Mouse (Mus musculus) embryonic facial prominence, embryonic 15.5 days (tissue): ENCODE data around the gene Trpt1. TPM values are rescaled to one million over a fixed set of nuclear protein-coding genes. Genes with fewer than 3 reads are reported as not detected.

Source experiments
- ATAC-seq: fragments of 200-750 bp; cut with Nextera tagmentation; 2 replicates; pipeline ENCODE4 v1.8.0; 2017; ENCODE audit warnings: low read depth, moderate TSS enrichment; ENCODE audit not compliant: insufficient number of reproducible peaks, low FRiP score, low TSS enrichment
- H3K27ac ChIP-seq: fragments of 300-500 bp; sonication (generic); replicated peaks from 2 replicates; pipeline ENCODE4 v1.5.1; 2015; ENCODE audit warnings: mild to moderate bottlenecking, inconsistent platforms
- H3K27me3 ChIP-seq: fragments of 300-500 bp; sonication (generic); 2 replicates; pipeline ENCODE4 v1.6.1; 2015; ENCODE audit warnings: inconsistent platforms
- H3K36me3 ChIP-seq: fragments of 300-500 bp; sonication (generic); 2 replicates; pipeline ENCODE4 v1.6.1; 2015; ENCODE audit warnings: mild to moderate bottlenecking, inconsistent platforms
- H3K4me1 ChIP-seq: fragments of 300-500 bp; sonication (generic); 2 replicates; pipeline ENCODE4 v1.6.1; 2015; ENCODE audit warnings: inconsistent platforms
- H3K4me2 ChIP-seq: fragments of 300-500 bp; sonication (generic); replicated peaks from 2 replicates; pipeline ENCODE4 v1.6.1; 2015; ENCODE audit warnings: mild to moderate bottlenecking, inconsistent platforms
- H3K4me3 ChIP-seq: fragments of 300-500 bp; sonication (generic); replicated peaks from 2 replicates; pipeline ENCODE4 v1.5.1; 2015; ENCODE audit warnings: mild to moderate bottlenecking, inconsistent platforms
- H3K9ac ChIP-seq: fragments of 300-500 bp; sonication (generic); 2 replicates; pipeline ENCODE4 v1.6.1; 2015; ENCODE audit warnings: inconsistent platforms
- H3K9me3 ChIP-seq: fragments of 300-500 bp; sonication (generic); replicated peaks from 2 replicates; pipeline ENCODE4 v1.6.1; 2016; ENCODE audit warnings: inconsistent platforms
- WGBS: fragments of 180-500 bp; shearing (Covaris S2); methylation state at CpG from one replicate; pipeline ENCODE4 v1.1.7; 2015; 5-methylcytosine and 5-hydroxymethylcytosine counted together
- polyA plus RNA-seq: library from polyadenylated mRNA; unstranded; fragments of >200 nt; fragmentation: Nextera tagmentation; extraction: Ambion mirVana; gene quantifications from 2 replicates; pipeline ENCODE4 v1.2.1, GENCODE M21; 2015

Trpt1 gene
- polyA plus RNA-seq, 1 experiment from 2014 or later = 12.7 TPM

DNA sequence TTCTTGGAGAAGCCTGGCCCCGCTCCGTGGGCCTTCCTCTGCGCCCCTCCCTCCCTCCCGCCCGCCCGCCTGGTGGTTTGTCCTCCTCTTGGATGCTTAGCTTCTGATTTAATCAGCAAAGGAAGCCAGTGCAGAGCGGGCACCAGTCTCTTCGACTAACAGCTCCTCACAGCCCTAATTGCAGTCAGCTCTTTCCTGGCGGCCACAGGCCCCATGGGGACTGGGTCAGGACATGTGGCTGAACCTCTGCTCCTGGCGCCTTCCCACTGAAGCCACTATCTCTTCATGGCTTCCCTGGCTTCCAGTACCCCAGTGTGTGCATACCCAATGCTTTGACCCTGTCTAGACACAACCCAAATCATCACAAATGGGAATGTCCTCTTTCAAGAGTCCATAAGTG lies 39.5 kb upstream of the Trpt1 start:
- no peak for ATAC-seq
- 72% methylated on average over 10 of the region's 10 CpGs for WGBS
- H3K27me3 ChIP-seq = no peaks in the 10 kb centered on the region
- no peak overlapping the region for H3K9ac ChIP-seq
- no peak overlapping the region for H3K27ac ChIP-seq
- H3K4me3 ChIP-seq = no peak overlapping the region
- no peak overlapping the region for H3K4me2 ChIP-seq
- H3K36me3 ChIP-seq = peaks cover 78% of the 10 kb centered on the region
- peaks cover 20% of the 10 kb centered on the region for H3K4me1 ChIP-seq
- no peaks in the 10 kb centered on the region for H3K9me3 ChIP-seq

DNA sequence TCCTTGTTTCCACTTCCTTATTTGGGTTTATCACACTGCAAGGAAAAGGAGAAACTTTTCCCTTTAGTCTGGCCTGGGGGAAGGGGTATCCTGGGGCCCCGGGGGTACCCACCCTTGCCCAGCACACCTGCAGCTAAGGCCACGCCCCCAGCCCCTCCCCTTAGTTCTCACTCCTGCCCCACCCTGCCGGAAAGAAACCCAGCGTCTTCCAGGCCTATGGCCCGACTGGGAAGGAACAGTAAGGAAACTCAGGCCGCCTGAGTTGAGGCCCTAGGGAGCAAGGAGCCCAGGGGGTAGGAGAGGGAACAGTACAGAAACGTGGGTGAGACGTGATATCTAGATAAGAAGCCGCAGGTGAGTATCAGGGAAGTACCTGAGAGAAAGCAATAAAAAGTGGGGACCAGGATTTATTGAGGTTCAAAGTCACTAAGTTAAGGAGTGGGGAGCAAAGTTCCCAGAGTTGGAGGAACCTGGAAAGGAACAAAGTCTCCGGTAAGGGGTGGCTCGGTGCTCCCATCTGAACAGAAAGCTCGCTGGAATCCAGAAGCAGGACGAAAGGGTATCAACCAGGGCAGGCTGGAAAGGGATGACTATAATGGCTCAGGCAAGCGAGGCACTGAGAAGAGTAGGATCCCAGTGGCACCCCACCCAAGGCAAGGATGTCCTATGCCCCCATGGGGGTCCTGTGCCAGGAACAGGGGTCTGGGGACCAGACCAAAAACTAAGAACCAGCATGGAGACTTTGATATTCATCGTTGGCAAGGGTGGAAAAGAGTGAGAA lies 27.2 kb upstream of the Trpt1 start:
- peak overlapping the region; percentile 52 for H3K27ac ChIP-seq
- 10% methylated on average over 15 of the region's 15 CpGs for WGBS
- no peaks in the 10 kb centered on the region for H3K9me3 ChIP-seq
- H3K27me3 ChIP-seq = no peaks in the 10 kb centered on the region
- peak overlapping the region; percentile 61 for H3K4me3 ChIP-seq
- no peak for ATAC-seq
- H3K9ac ChIP-seq = peak overlapping the region; percentile 57
- H3K4me2 ChIP-seq = peak overlapping the region; percentile 80
- H3K36me3 ChIP-seq = peaks cover 28% of the 10 kb centered on the region
- peaks cover 53% of the 10 kb centered on the region for H3K4me1 ChIP-seq

DNA sequence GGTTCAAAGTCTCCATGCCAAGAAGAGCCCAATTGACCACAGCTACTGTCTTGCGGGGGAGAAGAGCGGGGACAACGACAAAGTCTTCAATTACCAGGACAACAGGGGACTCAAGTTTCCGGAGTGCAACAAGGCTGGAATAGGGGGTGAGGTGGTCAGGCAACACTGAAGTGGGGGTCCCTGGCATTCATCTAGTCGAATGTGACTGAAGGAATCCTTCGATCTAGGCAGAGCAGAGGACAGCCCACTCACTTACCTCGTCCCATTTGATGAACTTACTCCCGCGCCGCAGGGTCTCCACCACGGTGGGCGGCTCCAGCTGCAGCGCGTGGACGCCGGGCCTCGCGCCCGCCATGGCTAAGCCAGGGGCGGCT lies 26.7 kb upstream of the Trpt1 start:
- H3K27me3 ChIP-seq = no peaks in the 10 kb centered on the region
- H3K4me3 ChIP-seq = peak overlapping the region; percentile 61
- no peak; the same call in 1 of the 2 replicates for ATAC-seq
- peak overlapping the region; percentile 80 for H3K4me2 ChIP-seq
- H3K27ac ChIP-seq = peak overlapping the region; percentile 52
- H3K9ac ChIP-seq = peak overlapping the region; percentile 57
- peaks cover 24% of the 10 kb centered on the region for H3K36me3 ChIP-seq
- under 1% methylated on average over 19 of the region's 20 CpGs for WGBS
- peaks cover 58% of the 10 kb centered on the region for H3K4me1 ChIP-seq
- H3K9me3 ChIP-seq = no peaks in the 10 kb centered on the region

DNA sequence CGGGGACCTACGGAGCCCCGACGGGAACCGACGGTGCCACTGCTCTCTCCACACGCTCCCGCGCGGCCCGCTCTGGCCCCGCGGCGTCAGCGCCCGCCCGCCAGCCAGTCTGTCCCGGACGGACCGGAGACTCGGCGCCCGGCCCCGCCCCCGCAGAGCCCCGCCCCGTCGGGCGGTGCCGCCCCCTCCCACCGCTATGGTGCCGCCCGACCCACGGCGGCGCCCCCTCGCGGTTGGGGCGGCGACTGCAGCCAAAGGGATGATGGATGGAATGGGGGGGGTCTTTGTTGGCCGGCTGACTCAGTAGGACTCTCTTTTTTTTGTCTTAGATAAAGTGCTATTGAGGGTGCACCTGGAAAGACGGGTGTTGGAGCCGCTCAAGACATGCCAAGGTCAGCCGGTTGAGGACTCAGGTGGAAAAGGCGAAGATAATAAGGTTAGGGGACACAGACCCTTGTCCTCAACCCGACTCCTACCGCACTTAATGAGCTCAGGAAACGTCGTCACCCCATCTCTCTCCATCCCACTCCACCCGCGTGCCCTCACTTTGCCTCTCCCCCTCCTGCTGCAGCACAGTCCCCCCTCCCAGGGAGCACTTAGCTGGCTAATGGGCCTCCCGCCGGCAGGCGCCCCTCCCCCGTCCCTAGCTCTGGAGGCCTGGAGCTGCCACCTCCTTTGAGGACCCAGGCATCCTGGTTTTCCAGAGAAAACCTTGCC lies 26.1 kb upstream of the Trpt1 start:
- Histone ChIP-seq H3K9me3 (no peaks in the 10 kb centered on the region), H3K27me3 (no peaks in the 10 kb centered on the region), H3K4me2 (peak overlapping the region; percentile 80), H3K4me3 (peak overlapping the region; percentile 61), H3K27ac (peak overlapping the region; percentile 52; the same call in 1 of the 2 replicates), H3K4me1 (peaks cover 58% of the 10 kb centered on the region), H3K9ac (peak overlapping the region; percentile 57), H3K36me3 (peaks cover 18% of the 10 kb centered on the region)
- peak; percentile 70 for ATAC-seq
- WGBS = 1% methylated on average over 50 of the region's 55 CpGs

DNA sequence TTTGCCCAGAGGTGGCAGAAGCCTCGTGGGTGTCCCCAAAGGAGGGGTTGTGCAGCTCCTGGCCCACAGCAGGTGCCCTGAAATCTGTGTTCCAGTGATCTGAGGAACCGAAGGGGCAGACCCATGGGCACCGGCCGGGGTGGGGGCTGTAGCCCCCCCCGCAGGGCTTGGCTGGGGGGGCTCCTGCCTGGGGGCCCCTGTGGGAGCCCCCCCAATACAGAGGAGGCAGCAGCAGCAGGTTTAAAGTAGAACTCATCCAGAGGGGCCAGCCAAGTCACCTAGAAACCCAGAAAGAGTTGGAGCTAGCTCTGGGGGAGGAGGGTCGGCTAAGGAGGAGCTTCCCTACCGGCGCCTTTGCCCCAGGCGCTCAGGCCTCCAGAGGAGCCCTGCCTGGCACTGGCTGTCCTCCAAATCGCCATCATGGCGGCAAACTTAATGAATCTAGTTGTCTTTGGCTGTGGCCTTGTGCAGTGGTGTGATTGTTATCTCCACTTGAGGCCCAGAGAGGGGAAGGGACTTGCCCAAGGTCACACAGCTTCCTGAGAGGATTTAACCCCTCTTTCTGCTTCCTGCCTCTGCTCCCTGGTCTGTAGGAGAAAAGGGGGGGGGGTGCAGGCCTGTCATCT lies 25.4 kb upstream of the Trpt1 start:
- Histone ChIP-seq H3K27ac (no peak overlapping the region; the same call in 1 of the 2 replicates), H3K36me3 (peaks cover 11% of the 10 kb centered on the region)

DNA sequence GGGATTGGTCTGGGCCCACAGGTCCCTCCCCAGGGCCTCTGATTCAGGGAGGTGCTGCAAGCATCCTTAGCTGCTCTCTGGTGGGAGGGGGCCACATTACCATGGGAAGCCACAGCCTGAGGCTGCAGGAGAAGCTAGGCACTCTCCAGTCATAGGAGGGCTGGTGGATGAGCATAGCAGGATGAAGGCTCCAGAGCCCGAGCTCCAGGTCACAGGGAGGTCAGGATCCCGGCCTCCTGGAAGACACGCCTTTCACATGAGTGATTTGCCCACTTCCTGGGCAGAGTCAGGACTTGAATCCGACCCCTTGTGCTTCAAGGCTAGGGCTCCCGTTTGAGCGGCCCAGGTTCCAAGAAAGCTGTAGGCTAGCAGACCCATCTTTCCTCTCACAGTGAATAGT lies 24.3 kb upstream of the Trpt1 start:
- Histone ChIP-seq H3K36me3 (peaks cover under 1% of the 10 kb centered on the region; the same call in 1 of the 2 replicates), H3K9me3 (no peaks in the 10 kb centered on the region), H3K4me3 (no peak overlapping the region), H3K4me1 (peaks cover 70% of the 10 kb centered on the region), H3K9ac (no peak overlapping the region), H3K27ac (no peak overlapping the region; the same call in 1 of the 2 replicates), H3K27me3 (no peaks in the 10 kb centered on the region), H3K4me2 (no peak overlapping the region)
- WGBS = 21% methylated on average over 6 of the region's 6 CpGs
- ATAC-seq = no peak

More for the DNA sequence above, 25.4 kb upstream of the Trpt1 start:
- Histone ChIP-seq H3K27me3 (no peaks in the 10 kb centered on the region), H3K4me2 (peak overlapping the region; percentile 80), H3K4me1 (peaks cover 60% of the 10 kb centered on the region), H3K9me3 (no peaks in the 10 kb centered on the region), H3K9ac (no peak overlapping the region), H3K4me3 (peak overlapping the region; percentile 61)
- ATAC-seq = no peak
- WGBS = 19% methylated on average over 11 of the region's 11 CpGs

DNA sequence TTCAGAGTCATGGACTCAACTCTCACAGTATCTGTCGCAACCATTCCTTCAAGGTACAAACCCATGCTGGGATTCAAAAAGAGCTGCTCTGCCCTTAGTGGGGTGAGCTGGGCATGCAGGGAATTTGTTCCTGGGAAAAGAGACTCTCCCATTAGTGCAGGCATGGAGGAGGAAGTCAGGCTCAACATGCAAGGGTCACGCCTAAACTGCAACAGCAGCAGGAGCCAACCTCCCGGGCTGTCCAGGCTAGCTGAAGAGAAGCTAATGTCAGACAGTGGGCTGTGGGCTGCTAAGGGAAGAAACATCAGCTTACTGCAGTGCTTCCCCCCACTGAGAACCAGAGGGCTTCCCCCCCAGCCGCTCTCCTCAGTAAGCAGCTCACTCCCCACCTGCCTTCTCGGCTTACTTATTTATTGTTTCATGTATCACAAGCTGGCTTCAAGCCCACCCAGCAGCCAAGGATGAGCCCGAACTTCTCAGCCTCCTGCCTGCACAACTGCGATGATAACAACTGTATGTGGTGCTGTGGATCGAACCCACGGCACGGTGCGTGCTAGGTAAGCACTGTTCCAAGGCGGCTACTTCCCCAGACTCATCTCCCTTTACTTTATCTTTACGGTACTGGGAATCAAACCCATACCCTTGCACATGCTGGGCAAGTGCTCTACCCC lies 23.5 kb upstream of the Trpt1 start:
- Histone ChIP-seq H3K9ac (no peak overlapping the region), H3K27me3 (no peaks in the 10 kb centered on the region), H3K9me3 (no peaks in the 10 kb centered on the region), H3K36me3 (peaks cover 3% of the 10 kb centered on the region; the same call in 1 of the 2 replicates), H3K4me3 (no peak overlapping the region), H3K27ac (no peak overlapping the region), H3K4me1 (peaks cover 77% of the 10 kb centered on the region), H3K4me2 (no peak overlapping the region)
- ATAC-seq = no peak
- 74% methylated on average over 13 of the region's 13 CpGs for WGBS

DNA sequence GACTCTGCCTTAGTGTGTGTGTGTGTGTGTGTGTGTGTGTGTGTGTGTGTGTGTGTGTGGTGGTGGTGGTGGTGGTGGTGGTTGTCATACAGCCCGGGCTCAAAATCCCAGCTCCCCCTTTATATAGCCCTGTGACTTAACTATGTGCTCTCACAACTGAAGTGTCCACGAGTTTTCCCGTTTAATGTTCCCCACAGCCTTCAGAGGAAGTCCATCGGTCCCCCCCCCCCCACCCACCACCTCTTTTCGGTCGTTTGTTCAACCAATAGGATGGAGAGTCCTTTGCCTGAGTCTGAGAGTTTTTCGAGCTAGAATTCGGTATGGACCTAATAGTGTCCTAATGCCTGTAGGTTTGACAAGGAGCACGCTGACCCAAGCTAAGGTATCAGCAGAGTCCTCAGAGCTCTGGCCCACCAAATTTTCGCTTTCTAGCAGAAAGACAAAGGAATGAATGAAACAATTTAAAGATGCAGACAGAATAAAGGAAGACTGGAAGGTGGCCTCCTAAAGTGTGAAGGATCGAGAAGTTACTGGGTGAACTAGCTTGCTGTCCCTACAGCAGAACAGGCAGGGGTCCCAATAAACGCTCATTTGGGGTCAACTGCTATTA lies 22.2 kb upstream of the Trpt1 start:
- Histone ChIP-seq H3K4me1 (peaks cover 77% of the 10 kb centered on the region), H3K27me3 (no peaks in the 10 kb centered on the region), H3K9me3 (no peaks in the 10 kb centered on the region), H3K36me3 (peaks cover 8% of the 10 kb centered on the region), H3K27ac (peak overlapping the region; percentile 91), H3K4me2 (peak overlapping the region; percentile 76), H3K4me3 (peak overlapping the region; percentile 65), H3K9ac (no peak overlapping the region)
- 35% methylated on average over 12 of the region's 12 CpGs for WGBS
- no peak for ATAC-seq

DNA sequence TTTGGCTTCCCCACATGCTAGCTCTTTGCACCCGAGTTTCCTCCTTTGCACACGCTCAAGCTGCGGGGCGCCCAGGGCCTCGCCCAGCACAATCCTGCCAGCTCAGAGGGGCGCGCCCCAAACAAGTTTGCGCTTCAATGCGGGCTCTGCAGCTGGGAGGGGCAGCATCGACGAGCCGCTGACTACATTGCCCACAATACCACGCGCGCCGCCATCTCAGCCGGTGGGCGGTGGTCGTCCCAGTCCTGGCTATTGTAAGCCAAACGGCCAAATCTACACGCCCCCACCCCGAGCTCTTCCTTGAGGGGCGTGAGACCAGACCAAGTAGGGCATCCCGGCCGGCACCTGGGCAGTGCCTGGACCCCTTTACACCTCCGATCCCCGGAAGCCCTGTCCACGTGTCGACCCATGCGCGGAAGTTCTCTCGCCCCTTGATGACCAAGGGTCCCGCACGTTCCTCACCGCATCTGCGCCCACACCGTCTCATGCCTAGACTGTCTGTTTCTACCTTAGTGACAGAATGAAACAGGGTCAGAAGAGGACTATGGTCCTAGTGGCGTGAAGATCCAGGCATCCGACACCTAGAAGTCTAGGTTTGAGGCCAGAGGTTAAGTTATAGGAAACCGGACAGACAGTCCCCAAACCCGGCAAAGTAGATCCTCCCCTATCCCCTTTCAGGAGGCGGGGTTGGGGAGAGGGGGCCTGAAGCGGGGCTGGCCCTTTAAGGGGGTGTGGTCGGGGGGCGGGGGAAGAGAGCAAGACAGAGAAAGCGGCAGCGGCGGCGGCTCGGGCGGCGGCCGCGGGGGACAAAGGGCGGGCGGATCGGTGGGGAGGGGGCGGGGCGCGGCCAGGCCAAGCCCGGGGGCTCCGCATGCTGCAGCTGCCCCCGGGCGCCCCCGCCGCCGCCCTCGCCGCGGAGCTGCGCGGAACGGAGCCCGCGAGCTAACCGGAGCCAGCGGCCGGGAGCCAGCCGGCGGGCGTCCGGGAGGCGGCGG lies 21.4 kb upstream of the Trpt1 start, which contains the start of gene Ppp1r14b:
TSS of gene Ppp1r14b (plus strand) at position 758 of the 995 bp plus-strand sequence.
- Histone ChIP-seq H3K9ac (peak within 1 kb of the TSS; percentile 66), H3K36me3 (peaks cover 8% of the 10 kb centered on the region), H3K4me2 (peak within 1 kb of the TSS; percentile 76), H3K9me3 (no peaks in the 10 kb centered on the region), H3K4me3 (peak within 1 kb of the TSS; percentile 65), H3K27ac (peak within 1 kb of the TSS; percentile 91), H3K4me1 (peaks cover 79% of the 10 kb centered on the region), H3K27me3 (no peaks in the 10 kb centered on the region)
- peak; percentile 73 for ATAC-seq
- under 1% methylated on average over 77 of the region's 84 CpGs for WGBS
